Mouse (Mus musculus) gastrocnemius, postnatal 36 days (tissue): ENCODE measurements around the gene Negr1. TPM values are rescaled to one million over a fixed set of nuclear protein-coding genes. Genes with fewer than 3 reads are reported as not detected.

ENCODE experiments used
- DNase-seq, 2 experiments: peaks; one replicate each; pipeline ENCODE4 v3.0.0; 2022
- intact Hi-C: fragments of 180-260 bp; cut with DNase I; formaldehyde crosslinking; loops from one replicate; pipeline ENCODE4 v1.15.1; 2025
- total RNA-seq, 2 experiments: library from RNA; stranded (reverse); gene quantifications; 2 replicates each; pipeline ENCODE4 v1.2.3; 2021

Gene Negr1
- total RNA-seq, 2 experiments from 2014 or later: 0.42 to 0.54 TPM

DNA sequence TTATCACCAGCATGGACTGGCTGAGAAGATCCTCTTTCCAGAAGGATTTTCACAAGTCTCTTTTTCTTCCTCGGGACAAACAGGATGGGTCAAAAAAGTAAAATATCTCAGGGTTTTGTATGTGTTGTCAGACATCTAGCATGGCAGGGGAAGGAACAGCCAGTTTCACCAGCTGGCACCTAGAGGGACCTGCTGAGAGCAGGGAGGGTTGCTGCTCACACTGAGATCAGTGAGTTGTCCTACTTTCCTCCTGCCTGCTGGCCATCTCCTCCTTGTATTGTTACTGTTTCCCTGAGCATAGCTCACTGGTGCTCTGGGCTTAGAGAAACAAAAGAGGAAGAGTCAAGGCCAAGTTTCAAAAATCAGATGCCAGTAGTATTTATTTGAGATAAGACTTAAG, 523.6 kb downstream of the Negr1 start:
- intact Hi-C loops: no loop called here
- no peak for DNase-seq

DNA sequence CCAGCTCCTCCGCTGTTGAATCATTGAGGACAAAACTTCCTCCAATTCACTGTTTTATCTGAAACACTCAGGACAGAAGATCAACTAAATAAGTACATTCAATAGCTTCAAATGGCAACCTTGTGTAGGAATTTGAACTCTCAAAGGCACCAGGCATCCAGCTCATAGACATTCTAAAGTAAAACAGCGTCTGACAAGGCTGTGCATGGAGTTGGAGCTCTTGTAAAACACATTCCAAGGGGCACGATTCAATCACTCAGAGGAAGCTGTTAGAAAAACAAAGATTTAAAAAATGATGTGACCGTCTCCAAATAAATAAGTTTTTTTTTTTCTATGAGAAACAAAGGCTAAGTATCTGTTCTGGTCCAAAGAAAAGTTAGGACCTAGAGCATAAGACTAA, 528.5 kb downstream of the Negr1 start:
- no peak for DNase-seq
- intact Hi-C loops: no loop called here

GRCm38 (mm10) chr3:157096284-157096683, 534.7 kb downstream of the Negr1 start:
- no peak for DNase-seq
- intact Hi-C loops: no loop called here

DNA sequence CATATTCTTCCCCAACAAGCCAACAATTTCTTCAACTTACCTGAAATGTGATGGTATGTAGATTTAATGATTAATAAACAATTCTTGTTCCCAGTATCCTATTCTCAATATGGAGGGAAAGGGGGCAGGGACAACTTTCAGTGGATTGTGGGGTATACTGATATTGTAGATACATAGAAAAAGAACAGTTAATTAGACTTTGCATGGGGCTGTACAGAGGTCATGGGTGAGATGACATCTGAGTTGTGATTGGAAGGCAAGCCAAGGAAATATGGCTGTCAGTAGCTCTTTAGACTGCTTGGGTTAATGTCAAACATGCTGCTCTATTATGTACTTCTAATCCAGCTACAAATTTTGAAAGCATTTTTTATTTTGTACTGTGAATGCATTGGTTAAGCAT, 535.9 kb downstream of the Negr1 start:
- DNase-seq: no peak
- intact Hi-C loops: no loop called here

- no peak for DNase-seq
- intact Hi-C loops: no loop called here
Measured at GRCm38 (mm10) chr3:157098417-157098816, 536.8 kb downstream of the Negr1 start.

GRCm38 (mm10) chr3:157104866-157105579, 543.4 kb downstream of the Negr1 start:
- intact Hi-C loops: no loop called here
- DNase-seq: no peak

DNA sequence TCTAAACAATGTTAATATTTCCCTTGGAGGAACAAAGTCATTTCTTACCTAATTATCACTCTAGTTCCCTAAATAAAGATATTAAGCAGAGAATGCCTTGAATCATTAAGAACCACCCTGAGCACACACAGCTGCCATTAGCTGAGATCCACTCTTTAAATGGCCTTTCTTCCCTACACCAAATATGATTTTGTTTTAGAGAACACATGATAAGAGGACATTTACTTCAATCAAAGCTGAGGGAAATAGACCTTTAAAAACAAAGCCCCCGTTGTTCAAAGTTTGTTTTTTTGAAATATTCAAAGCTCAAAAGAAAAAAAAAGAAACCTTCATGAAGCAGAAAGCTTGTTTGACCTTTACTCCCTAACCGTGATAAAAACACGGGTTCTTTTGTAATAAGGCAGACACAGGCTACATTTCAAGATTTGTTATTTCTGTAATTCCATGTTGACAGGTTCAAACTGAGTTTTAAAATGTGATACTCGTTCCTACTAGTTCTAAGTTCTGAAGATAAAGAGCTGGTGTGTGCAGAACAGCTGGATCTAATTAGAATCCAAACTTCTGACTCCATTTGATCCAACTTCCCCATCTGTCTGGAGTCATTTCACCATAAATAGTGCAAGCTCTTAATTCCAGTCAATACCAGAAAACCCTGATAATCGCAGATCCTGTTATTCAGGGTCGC, 544.1 kb downstream of the Negr1 start:
- intact Hi-C loops: no loop called here

GRCm38 (mm10) chr3:157108156-157108555, 546.6 kb downstream of the Negr1 start:
- intact Hi-C loops: no loop called here
- DNase-seq: no peak

More for the DNA sequence above, 544.1 kb downstream of the Negr1 start:
- no peak for DNase-seq

GRCm38 (mm10) chr3:157109308-157109707, 547.7 kb downstream of the Negr1 start:
- intact Hi-C loops: no loop called here

DNA sequence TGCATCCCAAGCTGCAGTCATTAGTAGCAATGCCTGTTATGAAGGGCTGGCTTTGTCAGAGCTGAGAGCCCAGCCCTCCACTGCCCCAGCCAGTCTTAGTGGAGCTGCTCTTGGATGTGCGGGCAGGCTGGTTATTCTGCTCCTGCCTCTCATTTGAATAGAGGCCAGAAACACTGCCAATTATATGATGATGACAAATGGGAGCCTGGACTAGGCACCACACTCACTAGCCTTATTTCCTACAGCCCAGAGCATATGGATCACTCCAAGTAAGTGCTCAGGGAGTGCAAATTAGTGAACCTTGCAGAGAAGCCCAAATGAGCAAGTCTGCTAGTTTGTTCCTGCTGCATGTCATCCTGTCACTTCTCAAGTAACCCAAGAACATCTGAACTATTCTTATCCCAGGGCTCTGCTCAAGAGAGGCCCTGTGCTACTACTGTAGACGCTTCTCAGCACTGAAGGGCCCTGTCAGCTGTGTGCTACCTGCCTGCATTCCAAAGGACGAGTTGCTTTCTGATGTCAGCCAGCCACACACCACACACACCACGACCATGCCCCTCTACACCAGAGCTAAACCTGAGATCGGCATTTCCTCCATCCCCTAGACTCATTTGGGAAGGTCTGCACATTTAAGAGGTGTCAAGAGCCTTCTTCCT, 553.6 kb downstream of the Negr1 start:
- intact Hi-C loops: no loop called here

More at GRCm38 (mm10) chr3:157109308-157109707, 547.7 kb downstream of the Negr1 start:
- peak in 1 of 2 experiments; percentile 12 for DNase-seq

DNA sequence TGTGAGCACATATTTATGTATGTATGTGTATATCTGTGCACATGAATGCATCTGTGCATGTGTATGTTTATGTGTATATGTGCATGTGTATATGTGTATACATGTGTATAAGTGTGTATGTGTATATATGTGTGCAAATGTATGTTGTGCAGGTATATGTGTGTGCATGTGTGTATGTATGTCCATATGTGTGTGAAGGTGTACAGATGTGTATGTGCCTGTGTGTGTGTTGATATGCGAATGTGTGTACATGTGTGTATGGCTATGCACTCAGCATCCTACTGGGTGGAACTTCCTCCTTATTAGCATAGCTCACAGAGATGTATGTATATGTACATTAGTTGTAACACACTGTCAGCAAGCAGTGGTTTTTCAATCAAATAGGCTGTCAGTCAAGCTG, 554.4 kb downstream of the Negr1 start:
- intact Hi-C loops: no loop called here
- DNase-seq: no peak

More for the DNA sequence above, 553.6 kb downstream of the Negr1 start:
- DNase-seq: no peak

GRCm38 (mm10) chr3:157119916-157120315, 558.3 kb downstream of the Negr1 start:
- intact Hi-C loops: no loop called here
- DNase-seq: no peak

DNA sequence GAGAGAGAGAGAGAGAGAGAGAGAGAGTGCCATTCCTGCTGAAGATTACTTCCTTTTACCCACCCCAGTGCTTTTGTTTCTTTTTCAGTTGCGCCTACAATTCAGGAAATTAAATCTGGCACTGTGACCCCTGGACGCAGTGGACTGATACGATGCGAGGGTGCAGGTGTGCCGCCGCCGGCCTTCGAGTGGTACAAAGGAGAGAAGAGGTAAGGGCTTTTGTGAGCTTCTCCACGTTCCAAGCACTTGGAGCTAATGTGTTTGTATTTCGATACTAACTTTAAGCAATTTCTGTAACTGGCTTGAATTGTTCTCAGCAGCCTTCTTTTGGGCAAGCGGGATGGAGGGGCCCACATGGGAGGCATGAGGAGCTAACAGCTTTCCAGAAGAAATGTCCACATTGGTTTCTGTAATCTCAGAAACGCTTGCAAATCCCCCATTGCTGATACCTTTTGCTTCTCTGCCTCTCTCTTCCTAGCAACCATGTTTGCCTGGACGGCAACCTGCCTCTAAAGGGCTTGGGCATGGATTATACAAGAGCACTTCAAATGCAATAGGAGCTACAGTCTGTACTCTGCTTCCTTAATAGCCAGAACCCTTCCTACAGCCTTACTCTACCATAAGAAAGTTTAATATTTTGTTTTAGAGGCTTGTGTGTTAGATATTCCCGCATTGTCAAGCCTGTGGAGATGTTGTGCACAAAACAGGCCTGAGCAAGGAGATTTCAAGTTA, 584.7 kb downstream of the Negr1 start:
- no peak for DNase-seq
- intact Hi-C loops: no loop called here

DNA sequence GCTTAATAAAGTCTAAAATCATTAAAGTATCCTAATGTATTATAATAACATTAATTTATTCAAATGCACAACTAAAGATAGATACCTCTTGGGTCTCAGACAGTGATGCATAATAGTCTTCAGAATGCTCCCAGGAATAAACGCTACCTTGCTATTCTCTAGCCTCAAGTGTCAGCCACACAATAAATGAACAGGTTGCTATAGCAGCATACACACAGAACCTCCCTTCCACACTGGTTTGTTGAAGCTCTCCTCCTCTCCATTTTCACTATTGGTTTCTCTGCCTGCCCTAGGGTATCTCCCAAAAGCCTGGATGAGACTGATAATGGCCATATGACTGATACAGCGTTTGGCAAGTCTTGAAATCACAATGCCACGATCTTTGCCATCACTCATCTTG, 593.3 kb downstream of the Negr1 start:
- intact Hi-C loops: no loop called here
- DNase-seq: no peak

- no peak for DNase-seq
- intact Hi-C loops: no loop called here
Measured at GRCm38 (mm10) chr3:157155513-157155912, 593.9 kb downstream of the Negr1 start.

DNA sequence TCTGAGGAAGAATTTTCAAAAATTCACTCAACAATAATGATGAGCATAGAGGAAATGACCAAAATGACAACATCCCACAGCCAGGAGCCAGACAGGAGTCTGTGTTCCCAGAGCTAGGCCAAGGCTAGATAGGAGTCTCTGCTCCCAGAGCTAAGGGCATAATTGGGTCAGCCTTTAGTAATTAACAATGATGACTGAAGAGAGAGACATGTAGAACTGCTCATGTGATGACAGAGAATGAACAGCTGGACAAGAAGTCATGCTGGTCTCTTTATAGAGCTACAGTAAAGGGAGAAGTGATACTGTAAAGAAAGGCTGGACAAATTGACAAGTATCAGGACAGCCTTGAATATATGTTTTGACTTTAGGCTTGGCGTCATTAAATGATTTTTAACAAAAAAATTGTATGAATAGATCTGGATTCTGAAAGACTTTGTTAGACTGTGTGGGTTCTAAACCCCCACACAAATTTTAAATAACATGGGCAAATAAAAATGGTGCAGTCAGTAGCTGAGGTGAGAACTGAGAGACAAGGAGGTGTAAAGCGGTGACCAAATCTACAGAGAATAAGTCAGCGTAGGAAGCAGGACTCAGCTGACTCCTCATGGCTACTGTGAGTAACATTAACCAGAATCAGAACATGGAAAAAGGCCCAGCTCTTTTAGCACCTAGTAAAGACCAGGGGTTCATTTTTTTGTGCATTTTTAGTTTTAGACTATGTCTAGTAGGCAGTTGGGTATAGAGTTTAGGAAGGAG, 603.4 kb downstream of the Negr1 start:
- no peak for DNase-seq
- intact Hi-C loops: no loop called here

DNA sequence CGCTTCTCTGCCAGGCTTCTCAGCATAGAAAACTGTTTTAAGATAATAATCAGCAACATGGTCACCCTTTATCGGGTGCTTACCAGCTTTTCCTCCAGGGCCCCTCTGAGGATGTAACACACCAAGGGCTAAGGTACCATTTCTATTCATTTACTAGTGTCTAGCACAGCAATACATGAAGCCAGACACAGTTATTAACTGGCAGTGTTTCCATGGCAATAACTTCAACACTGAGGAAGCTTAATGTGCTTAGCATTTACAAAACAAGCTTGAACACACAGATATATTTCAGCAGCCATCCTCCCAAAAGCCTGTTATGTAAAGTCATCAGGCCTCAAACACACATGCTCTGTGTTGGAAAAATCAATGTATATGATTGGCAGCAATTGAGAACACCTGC, 620.4 kb downstream of the Negr1 start:
- no peak for DNase-seq
- intact Hi-C loops: no loop called here

- intact Hi-C loops: no loop called here
- DNase-seq: no peak
Measured at GRCm38 (mm10) chr3:157188939-157189725, 627.5 kb downstream of the Negr1 start.

- DNase-seq: no peak
- intact Hi-C loops: no loop called here
Measured at GRCm38 (mm10) chr3:157189834-157190233, 628.2 kb downstream of the Negr1 start.
